Mouse (Mus musculus): ENCODE results near the gene Dennd6b. TPM values are rescaled to one million over a fixed set of nuclear protein-coding genes. Genes with fewer than 3 reads are reported as not detected.

The Dennd6b gene
- polyA plus RNA-seq, 1 experiment from 2014 or later, result 19.0 TPM

- no peak overlapping the region for H3K4me2 ChIP-seq (ENCODE audit: low read depth, low read length)
- ATAC-seq (replicated peaks; ENCODE audit: extremely low read depth, insufficient read depth, low FRiP score), result no peak
- H3K36me3 ChIP-seq (ENCODE audit: control insufficient read depth, insufficient read depth), result peaks cover 17% of the 10 kb centered on the region
- H3K4me3 ChIP-seq (ENCODE audit: low read length), result no peak overlapping the region
- WGBS, result 89% methylated on average over 5 of the region's 5 CpGs
- peaks cover 82% of the 10 kb centered on the region for H3K4me1 ChIP-seq (ENCODE audit: control insufficient read depth, insufficient read depth, low read length)
- no peaks in the 10 kb centered on the region for H3K9me3 ChIP-seq (replicated peaks; ENCODE audit: control insufficient read depth, low read length)
- H3K27me3 ChIP-seq (ENCODE audit: control insufficient read depth, insufficient read depth, low read length), result no peaks in the 10 kb centered on the region
- H3K9ac ChIP-seq (ENCODE audit: low read length), result no peak overlapping the region
- H3K27ac ChIP-seq (ENCODE audit: low read length), result no peak overlapping the region
Measured at GRCm38 (mm10) chr15:89171526-89172051, 24.7 kb downstream of the Dennd6b start.

GRCm38 (mm10) chr15:89170102-89170501 is 26.2 kb downstream of the Dennd6b start:
- peak overlapping the region; percentile 96 for H3K27ac ChIP-seq (ENCODE audit: low read length)
- peak overlapping the region; percentile 64 for H3K4me2 ChIP-seq (ENCODE audit: low read depth, low read length)
- H3K4me3 ChIP-seq (ENCODE audit: low read length), result no peak overlapping the region
- H3K36me3 ChIP-seq (ENCODE audit: control insufficient read depth, insufficient read depth), result peaks cover 31% of the 10 kb centered on the region
- H3K27me3 ChIP-seq (ENCODE audit: control insufficient read depth, insufficient read depth, low read length), result no peaks in the 10 kb centered on the region
- no peaks in the 10 kb centered on the region for H3K9me3 ChIP-seq (replicated peaks; ENCODE audit: control insufficient read depth, low read length)
- H3K4me1 ChIP-seq (ENCODE audit: control insufficient read depth, insufficient read depth, low read length), result peaks cover 67% of the 10 kb centered on the region
- 28% methylated on average over 3 of the region's 3 CpGs for WGBS
- H3K9ac ChIP-seq (ENCODE audit: low read length), result peak overlapping the region; percentile 54
- ATAC-seq (replicated peaks; ENCODE audit: extremely low read depth, insufficient read depth, low FRiP score), result no peak

GRCm38 (mm10) chr15:89169431-89169830 is 26.9 kb downstream of the Dennd6b start:
- H3K27me3 ChIP-seq (ENCODE audit: control insufficient read depth, insufficient read depth, low read length), result no peaks in the 10 kb centered on the region
- 12% methylated on average over 10 of the region's 10 CpGs for WGBS
- H3K4me1 ChIP-seq (ENCODE audit: control insufficient read depth, insufficient read depth, low read length), result peaks cover 60% of the 10 kb centered on the region
- peak overlapping the region; percentile 64 for H3K4me2 ChIP-seq (ENCODE audit: low read depth, low read length)
- peak overlapping the region; percentile 42 for H3K4me3 ChIP-seq (ENCODE audit: low read length)
- no peaks in the 10 kb centered on the region for H3K9me3 ChIP-seq (replicated peaks; ENCODE audit: control insufficient read depth, low read length)
- H3K27ac ChIP-seq (ENCODE audit: low read length), result peak overlapping the region; percentile 96
- H3K9ac ChIP-seq (ENCODE audit: low read length), result peak overlapping the region; percentile 72
- ATAC-seq (replicated peaks; ENCODE audit: extremely low read depth, insufficient read depth, low FRiP score), result peak; percentile 87
- H3K36me3 ChIP-seq (ENCODE audit: control insufficient read depth, insufficient read depth), result peaks cover 37% of the 10 kb centered on the region

- peak overlapping the region; percentile 42 for H3K4me3 ChIP-seq (ENCODE audit: low read length)
- H3K9me3 ChIP-seq (replicated peaks; ENCODE audit: control insufficient read depth, low read length), result no peaks in the 10 kb centered on the region
- peaks cover 55% of the 10 kb centered on the region for H3K4me1 ChIP-seq (ENCODE audit: control insufficient read depth, insufficient read depth, low read length)
- no peaks in the 10 kb centered on the region for H3K27me3 ChIP-seq (ENCODE audit: control insufficient read depth, insufficient read depth, low read length)
- WGBS, result 28% methylated on average over 10 of the region's 10 CpGs
- no peak for ATAC-seq (replicated peaks; ENCODE audit: extremely low read depth, insufficient read depth, low FRiP score)
- H3K4me2 ChIP-seq (ENCODE audit: low read depth, low read length), result peak overlapping the region; percentile 64
- H3K27ac ChIP-seq (ENCODE audit: low read length), result peak overlapping the region; percentile 96
- H3K9ac ChIP-seq (ENCODE audit: low read length), result peak overlapping the region; percentile 72
- H3K36me3 ChIP-seq (ENCODE audit: control insufficient read depth, insufficient read depth), result peaks cover 42% of the 10 kb centered on the region
Measured at GRCm38 (mm10) chr15:89168922-89169321, 27.4 kb downstream of the Dennd6b start.

GRCm38 (mm10) chr15:89165478-89165877 is 30.8 kb downstream of the Dennd6b start:
- H3K27ac ChIP-seq (ENCODE audit: low read length), result no peak overlapping the region
- H3K4me1 ChIP-seq (ENCODE audit: control insufficient read depth, insufficient read depth, low read length), result peaks cover 24% of the 10 kb centered on the region
- no peak for ATAC-seq (replicated peaks; ENCODE audit: extremely low read depth, insufficient read depth, low FRiP score)
- no peaks in the 10 kb centered on the region for H3K9me3 ChIP-seq (replicated peaks; ENCODE audit: control insufficient read depth, low read length)
- peaks cover 74% of the 10 kb centered on the region for H3K36me3 ChIP-seq (ENCODE audit: control insufficient read depth, insufficient read depth)
- WGBS, result 91% methylated on average over 12 of the region's 12 CpGs
- no peaks in the 10 kb centered on the region for H3K27me3 ChIP-seq (ENCODE audit: control insufficient read depth, insufficient read depth, low read length)
- H3K4me3 ChIP-seq (ENCODE audit: low read length), result no peak overlapping the region
- no peak overlapping the region for H3K9ac ChIP-seq (ENCODE audit: low read length)
- no peak overlapping the region for H3K4me2 ChIP-seq (ENCODE audit: low read depth, low read length)

GRCm38 (mm10) chr15:89161397-89161796 is 34.9 kb downstream of the Dennd6b start:
- 80% methylated on average over 9 of the region's 9 CpGs for WGBS
- no peak overlapping the region for H3K27ac ChIP-seq (ENCODE audit: low read length)
- ATAC-seq (replicated peaks; ENCODE audit: extremely low read depth, insufficient read depth, low FRiP score), result no peak
- no peak overlapping the region for H3K4me2 ChIP-seq (ENCODE audit: low read depth, low read length)
- H3K9ac ChIP-seq (ENCODE audit: low read length), result no peak overlapping the region
- peaks cover 93% of the 10 kb centered on the region for H3K36me3 ChIP-seq (ENCODE audit: control insufficient read depth, insufficient read depth)
- peaks cover 3% of the 10 kb centered on the region; the same call in 1 of the 2 replicates for H3K4me1 ChIP-seq (ENCODE audit: control insufficient read depth, insufficient read depth, low read length)
- H3K27me3 ChIP-seq (ENCODE audit: control insufficient read depth, insufficient read depth, low read length), result no peaks in the 10 kb centered on the region
- no peak overlapping the region for H3K4me3 ChIP-seq (ENCODE audit: low read length)
- no peaks in the 10 kb centered on the region for H3K9me3 ChIP-seq (replicated peaks; ENCODE audit: control insufficient read depth, low read length)

- H3K4me1 ChIP-seq (ENCODE audit: control insufficient read depth, insufficient read depth, low read length), result peaks cover 3% of the 10 kb centered on the region; the same call in 1 of the 2 replicates
- no peak overlapping the region for H3K4me2 ChIP-seq (ENCODE audit: low read depth, low read length)
- ATAC-seq (replicated peaks; ENCODE audit: extremely low read depth, insufficient read depth, low FRiP score), result no peak
- no peaks in the 10 kb centered on the region for H3K27me3 ChIP-seq (ENCODE audit: control insufficient read depth, insufficient read depth, low read length)
- no peak overlapping the region for H3K27ac ChIP-seq (ENCODE audit: low read length)
- WGBS, result 92% methylated on average over 16 of the region's 16 CpGs
- peaks cover 87% of the 10 kb centered on the region for H3K36me3 ChIP-seq (ENCODE audit: control insufficient read depth, insufficient read depth)
- H3K9ac ChIP-seq (ENCODE audit: low read length), result no peak overlapping the region
- no peaks in the 10 kb centered on the region for H3K9me3 ChIP-seq (replicated peaks; ENCODE audit: control insufficient read depth, low read length)
- H3K4me3 ChIP-seq (ENCODE audit: low read length), result no peak overlapping the region
Measured at GRCm38 (mm10) chr15:89158516-89158915, 37.8 kb downstream of the Dennd6b start.

GRCm38 (mm10) chr15:89157954-89158353 is 38.3 kb downstream of the Dennd6b start:
- H3K9me3 ChIP-seq (replicated peaks; ENCODE audit: control insufficient read depth, low read length), result no peaks in the 10 kb centered on the region
- no peak overlapping the region for H3K4me2 ChIP-seq (ENCODE audit: low read depth, low read length)
- H3K27ac ChIP-seq (ENCODE audit: low read length), result no peak overlapping the region
- H3K27me3 ChIP-seq (ENCODE audit: control insufficient read depth, insufficient read depth, low read length), result no peaks in the 10 kb centered on the region
- H3K4me1 ChIP-seq (ENCODE audit: control insufficient read depth, insufficient read depth, low read length), result peaks cover 3% of the 10 kb centered on the region; the same call in 1 of the 2 replicates
- H3K9ac ChIP-seq (ENCODE audit: low read length), result no peak overlapping the region
- WGBS, result 57% methylated on average over 7 of the region's 7 CpGs
- no peak overlapping the region for H3K4me3 ChIP-seq (ENCODE audit: low read length)
- peaks cover 82% of the 10 kb centered on the region for H3K36me3 ChIP-seq (ENCODE audit: control insufficient read depth, insufficient read depth)
- ATAC-seq (replicated peaks; ENCODE audit: extremely low read depth, insufficient read depth, low FRiP score), result no peak

GRCm38 (mm10) chr15:89152312-89152711 is 44.0 kb downstream of the Dennd6b start:
- no peak for ATAC-seq (replicated peaks; ENCODE audit: extremely low read depth, insufficient read depth, low FRiP score)

More at GRCm38 (mm10) chr15:89152312-89152711, 44.0 kb downstream of the Dennd6b start:
- Histone ChIP-seq H3K4me1 (ENCODE audit: control insufficient read depth, insufficient read depth, low read length) (peaks cover 4% of the 10 kb centered on the region), H3K9ac (ENCODE audit: low read length) (no peak overlapping the region), H3K4me2 (ENCODE audit: low read depth, low read length) (no peak overlapping the region), H3K27me3 (ENCODE audit: control insufficient read depth, insufficient read depth, low read length) (peaks cover 18% of the 10 kb centered on the region), H3K4me3 (ENCODE audit: low read length) (no peak overlapping the region), H3K9me3 (replicated peaks; ENCODE audit: control insufficient read depth, low read length) (no peaks in the 10 kb centered on the region), H3K36me3 (ENCODE audit: control insufficient read depth, insufficient read depth) (peaks cover 29% of the 10 kb centered on the region), H3K27ac (ENCODE audit: low read length) (no peak overlapping the region)

All from heart, embryonic 16.5 days (tissue).